Comparison of ENCODE assay signal across 10 mouse cellular contexts in the genomic region with DNA sequence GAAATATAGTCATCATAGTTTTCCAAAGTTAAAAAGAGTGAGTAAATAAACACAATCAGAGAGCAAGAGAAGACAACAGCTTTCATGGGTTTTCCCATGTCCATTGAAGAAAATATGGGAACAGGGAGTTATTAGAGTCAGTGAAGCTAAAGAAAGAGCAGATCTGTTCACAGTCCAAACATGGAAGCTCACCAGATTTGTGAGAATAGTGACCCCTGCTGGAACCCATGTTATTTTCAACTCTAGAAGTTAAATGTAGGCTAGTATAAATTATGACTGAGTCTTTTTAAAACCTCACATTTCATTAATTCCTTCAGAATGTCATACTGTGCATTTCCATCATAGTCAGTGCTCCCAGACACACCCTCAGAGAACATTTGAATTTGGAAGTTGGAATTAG. TPM values are rescaled to one million over a fixed set of nuclear protein-coding genes. Genes with fewer than 3 reads are reported as not detected.
A peak's percentile ranks its signal among the peaks of the same experiment; 100 is the strongest.
DNase-seq lines count a peak whose midpoint lies in the region; ATAC-seq lines count a peak whose summit lies in the region.
"Had no signal": no experiment of that assay in that cellular context is flagged by ENCODE, and none has a peak within 500 bp of the region (broad histone marks: within the 10 kb centered on the region; RNA-seq: fewer than 3 reads in every experiment).

No protein-coding gene starts in this region.

- H3K4me3 ChIP-seq in midbrain, embryonic 16.5 days (ENCODE audit: low read depth, low read length), result no peak overlapping the region
- H3K4me3 ChIP-seq in midbrain, embryonic 10.5 days, result no peak overlapping the region
- H3K4me3 ChIP-seq: liver, embryonic 15.5 days had no signal

- H3K27me3 ChIP-seq in midbrain, embryonic 16.5 days (ENCODE audit: control insufficient read depth, insufficient read depth, low read depth, low read length), result no peaks in the 10 kb centered on the region
- H3K27me3 ChIP-seq in midbrain, embryonic 10.5 days (ENCODE audit: low read depth, poor library complexity, severe bottlenecking), result no peaks in the 10 kb centered on the region
- no peaks in the 10 kb centered on the region for H3K27me3 ChIP-seq in splenic B cell, adult 2 months (ENCODE audit: control insufficient read depth, insufficient read depth, low read length, poor library complexity, severe bottlenecking)
- H3K27me3 ChIP-seq: liver, embryonic 15.5 days had no signal

- H3K4me2 ChIP-seq in midbrain, embryonic 16.5 days (ENCODE audit: low read length), result no peak overlapping the region
- H3K4me2 ChIP-seq: liver, embryonic 15.5 days had no signal

- no peaks in the 10 kb centered on the region for H3K36me3 ChIP-seq in midbrain, embryonic 16.5 days (ENCODE audit: control insufficient read depth, insufficient read depth, low read length)
- H3K36me3 ChIP-seq in midbrain, embryonic 10.5 days, result no peaks in the 10 kb centered on the region
- H3K36me3 ChIP-seq in splenic B cell, adult 2 months (ENCODE audit: control insufficient read depth, insufficient read depth, low read length, poor library complexity, severe bottlenecking), result no peaks in the 10 kb centered on the region
- H3K36me3 ChIP-seq: liver, embryonic 15.5 days had no signal

- H3K27ac ChIP-seq in midbrain, embryonic 16.5 days (ENCODE audit: low read length), result no peak overlapping the region
- H3K27ac ChIP-seq in midbrain, embryonic 10.5 days (replicated peaks), result no peak overlapping the region
- H3K27ac ChIP-seq: liver, embryonic 15.5 days had no signal

- peak; percentile 5 for DNase-seq in heart, postnatal 4 days
- DNase-seq in heart, postnatal 25 days (ENCODE audit: low spot score), result no peak
- no peak for DNase-seq in midbrain, embryonic 10.5 days (ENCODE audit: low spot score)
- DNase-seq in splenic B cell, adult 2 months (ENCODE audit: low read depth, low spot score), result peak; percentile 22
- DNase-seq in MN1 (ENCODE audit: low spot score), result no peak
- no peak for DNase-seq in gastrocnemius, postnatal 14 days
- DNase-seq: right cerebral cortex, postnatal 4 days had no signal

- intact Hi-C loops in heart, postnatal 25 days (cut with DNase I), result loop anchor here (5.0 kb wide), 1 partner anchor 80 kb away; no protein-coding TSS in a partner anchor
- intact Hi-C loops in gastrocnemius, postnatal 14 days (cut with DNase I; ENCODE audit: low total_unique reads), result no loop called here

- H3K9ac ChIP-seq in midbrain, embryonic 16.5 days (ENCODE audit: low read depth, low read length), result no peak overlapping the region
- H3K9ac ChIP-seq: liver, embryonic 15.5 days had no signal

- ATAC-seq in midbrain, embryonic 16.5 days, result peak; percentile 68; the same call in 1 of the 2 replicates
- 0 out of 2 replicates have a peak, but pooled peaks have one; percentile 52 for ATAC-seq in common myeloid progenitor, adult 5-6 weeks (replicated peaks; ENCODE audit: low read depth, poor library complexity, severe bottlenecking)

- H3K4me1 ChIP-seq in midbrain, embryonic 16.5 days (ENCODE audit: control insufficient read depth, insufficient read depth, low read length), result no peaks in the 10 kb centered on the region
- H3K4me1 ChIP-seq in midbrain, embryonic 10.5 days, result no peaks in the 10 kb centered on the region
- H3K4me1 ChIP-seq: liver, embryonic 15.5 days had no signal

- no peaks in the 10 kb centered on the region for H3K9me3 ChIP-seq in midbrain, embryonic 16.5 days (replicated peaks; ENCODE audit: control insufficient read depth, low read length, poor library complexity, severe bottlenecking)
- H3K9me3 ChIP-seq in midbrain, embryonic 10.5 days (replicated peaks), result no peaks in the 10 kb centered on the region
- H3K9me3 ChIP-seq: liver, embryonic 15.5 days had no signal

RNA-seq across cellular contexts. Expression of a gene that starts 12.6 kb away (rescaled TPM):
- under 1 TPM; 0.45 to 0.86 TPM for total RNA-seq in heart, postnatal 4 days (2021)
- total RNA-seq in heart, postnatal 25 days (2021), result 1 to 10 TPM; 1.2 to 1.9 TPM
- 3.8 and 5.5 TPM in 2 replicates for polyA plus RNA-seq in midbrain, embryonic 16.5 days (2015; fragmentation: Nextera tagmentation; extraction: Ambion mirVana)
- polyA plus RNA-seq in midbrain, embryonic 10.5 days (2016; fragmentation: Nextera tagmentation; extraction: Ambion mirVana), result 2.7 and 3.6 TPM in 2 replicates
- 0.27 TPM in 1 of 2 replicates, not detected in the other for total RNA-seq in common myeloid progenitor, adult 5-6 weeks (2017)
- total RNA-seq in gastrocnemius, postnatal 14 days (2021), result 1 to 10 TPM; 1.3 to 2.0 TPM

RNA-seq across cellular contexts. Expression of a gene that starts 28.9 kb away (rescaled TPM):
- under 1 TPM; 0.21 to 0.54 TPM for total RNA-seq in heart, postnatal 4 days (2021)
- total RNA-seq in heart, postnatal 25 days (2021), result under 1 TPM; 0.21 to 0.36 TPM
- 0.18 and 0.25 TPM in 2 replicates for polyA plus RNA-seq in midbrain, embryonic 16.5 days (2015; fragmentation: Nextera tagmentation; extraction: Ambion mirVana)
- 0.27 and 0.47 TPM in 2 replicates for polyA plus RNA-seq in midbrain, embryonic 10.5 days (2016; fragmentation: Nextera tagmentation; extraction: Ambion mirVana)
- total RNA-seq in common myeloid progenitor, adult 5-6 weeks (2017), result not detected in 2 replicates
- 10 to 100 TPM; 27.3 to 36.4 TPM for total RNA-seq in gastrocnemius, postnatal 14 days (2021)

Comparison
In these comparisons a context has a peak if more than half of its experiments do, and no peak if none do; other contexts are left out.
1. DNase-seq: peak in heart, postnatal 4 days (single experiment) and splenic B cell, adult 2 months (single experiment); none in heart, postnatal 25 days (single experiment), midbrain, embryonic 10.5 days (single experiment), MN1 (single experiment) and gastrocnemius, postnatal 14 days (single experiment).
2. RNA of a gene that starts 28.9 kb away (total RNA-seq): 27.3 to 36.4 TPM in gastrocnemius, postnatal 14 days; 0.21 to 0.54 TPM in heart, postnatal 4 days, 0.21 to 0.36 TPM in heart, postnatal 25 days and not detected in common myeloid progenitor, adult 5-6 weeks; every median in the first group is over 10 times any median in the second.